Mouse (Mus musculus) forebrain, embryonic 15.5 days (tissue): ENCODE data around the gene Wnt3. TPM values are rescaled to one million over a fixed set of nuclear protein-coding genes. Genes with fewer than 3 reads are reported as not detected.

Experiments
- ATAC-seq: fragments of 200-750 bp; cut with Nextera tagmentation; replicated peaks from 2 replicates; pipeline ENCODE4 v1.8.0; 2017; ENCODE audit warnings: mild to moderate bottlenecking, moderate TSS enrichment, moderate library complexity
- H3K27ac ChIP-seq: fragments of 300-500 bp; sonication (generic); replicated peaks from 2 replicates; pipeline ENCODE4 v1.5.1; 2015; ENCODE audit warnings: mild to moderate bottlenecking, inconsistent platforms
- H3K27me3 ChIP-seq: fragments of 300-500 bp; sonication (generic); 2 replicates; pipeline ENCODE4 v1.6.1; 2015; ENCODE audit warnings: inconsistent platforms
- H3K36me3 ChIP-seq: fragments of 300-500 bp; sonication (generic); 2 replicates; pipeline ENCODE4 v1.6.1; 2015; ENCODE audit warnings: mild to moderate bottlenecking, inconsistent platforms
- H3K4me1 ChIP-seq: fragments of 300-500 bp; sonication (generic); 2 replicates; pipeline ENCODE4 v1.6.1; 2015; ENCODE audit warnings: inconsistent platforms
- H3K4me2 ChIP-seq: fragments of 300-500 bp; sonication (generic); replicated peaks from 2 replicates; pipeline ENCODE4 v1.6.1; 2015; ENCODE audit warnings: mild to moderate bottlenecking, inconsistent platforms
- H3K4me3 ChIP-seq: fragments of 300-500 bp; sonication (generic); 2 replicates; pipeline ENCODE4 v1.5.1; 2015; ENCODE audit warnings: mild to moderate bottlenecking, inconsistent platforms
- H3K9ac ChIP-seq: fragments of 300-500 bp; sonication (generic); replicated peaks from 2 replicates; pipeline ENCODE4 v1.6.1; 2015; ENCODE audit warnings: mild to moderate bottlenecking, inconsistent platforms
- H3K9me3 ChIP-seq: fragments of 300-500 bp; sonication (generic); 2 replicates; pipeline ENCODE4 v1.6.1; 2016; ENCODE audit warnings: inconsistent platforms
- WGBS: fragments of 180-500 bp; shearing (Covaris S2); methylation state at CpG from one replicate; pipeline ENCODE4 v1.1.7; 2015; ENCODE audit warnings: mixed read lengths; 5-methylcytosine and 5-hydroxymethylcytosine counted together
- polyA plus RNA-seq: library from polyadenylated mRNA; unstranded; fragments of >200 nt; fragmentation: Nextera tagmentation; extraction: Ambion mirVana; gene quantifications from 2 replicates; pipeline ENCODE4 v1.2.1, GENCODE M21; 2015

Wnt3 gene
- polyA plus RNA-seq, 1 experiment from 2014 or later, result 4.2 TPM

DNA sequence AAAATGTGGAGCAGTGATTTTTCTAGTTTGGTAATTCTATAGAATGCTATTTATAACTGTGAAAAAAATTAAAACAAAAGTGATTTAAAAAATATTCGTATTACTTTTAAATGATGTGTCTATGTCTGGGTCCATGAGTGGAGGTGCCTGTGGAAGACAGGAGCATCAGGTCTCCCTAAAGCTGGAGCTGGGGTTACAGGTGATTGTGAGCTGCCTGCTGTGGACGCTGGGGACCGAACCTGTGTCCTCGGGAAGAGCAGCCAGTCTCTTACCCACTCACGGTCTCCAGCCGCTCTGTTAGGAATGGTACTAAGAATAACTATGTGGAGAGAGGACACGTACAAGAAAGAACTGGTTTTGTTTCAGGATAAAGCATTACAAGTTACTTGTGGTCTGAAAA, 82.7 kb downstream of the Wnt3 start:
- WGBS, result 91% methylated on average over 7 of the region's 7 CpGs
- Histone ChIP-seq H3K9ac (no peak overlapping the region), H3K4me3 (no peak overlapping the region), H3K4me1 (peaks cover 25% of the 10 kb centered on the region), H3K27ac (no peak overlapping the region), H3K9me3 (no peaks in the 10 kb centered on the region), H3K4me2 (no peak overlapping the region), H3K27me3 (no peaks in the 10 kb centered on the region), H3K36me3 (peaks cover 26% of the 10 kb centered on the region)
- ATAC-seq, result no peak

DNA sequence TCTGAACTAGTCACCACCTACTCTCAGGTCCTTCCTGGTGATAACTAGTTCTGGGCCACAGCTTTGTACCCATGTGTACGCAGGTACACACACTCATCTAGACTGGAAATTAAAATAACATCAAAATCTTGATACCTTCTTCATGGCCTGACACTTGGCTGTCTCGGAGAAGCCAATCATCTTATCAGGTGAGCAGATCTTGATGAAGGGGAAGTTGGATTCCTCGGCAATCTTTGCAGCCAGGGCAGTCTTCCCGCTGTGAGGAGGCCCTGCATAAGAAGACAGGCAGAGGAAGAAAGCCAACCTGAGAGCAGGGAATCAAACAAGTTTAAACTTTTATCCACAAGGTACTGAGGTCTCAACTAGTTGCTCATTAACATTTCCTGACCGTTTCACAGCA, 84.8 kb downstream of the Wnt3 start:
- Histone ChIP-seq H3K36me3 (peaks cover 31% of the 10 kb centered on the region), H3K27me3 (no peaks in the 10 kb centered on the region), H3K4me1 (peaks cover 8% of the 10 kb centered on the region), H3K4me3 (no peak overlapping the region), H3K27ac (no peak overlapping the region), H3K9me3 (no peaks in the 10 kb centered on the region), H3K9ac (no peak overlapping the region), H3K4me2 (no peak overlapping the region)
- ATAC-seq, result no peak
- 50% methylated on average over 5 of the region's 5 CpGs for WGBS

DNA sequence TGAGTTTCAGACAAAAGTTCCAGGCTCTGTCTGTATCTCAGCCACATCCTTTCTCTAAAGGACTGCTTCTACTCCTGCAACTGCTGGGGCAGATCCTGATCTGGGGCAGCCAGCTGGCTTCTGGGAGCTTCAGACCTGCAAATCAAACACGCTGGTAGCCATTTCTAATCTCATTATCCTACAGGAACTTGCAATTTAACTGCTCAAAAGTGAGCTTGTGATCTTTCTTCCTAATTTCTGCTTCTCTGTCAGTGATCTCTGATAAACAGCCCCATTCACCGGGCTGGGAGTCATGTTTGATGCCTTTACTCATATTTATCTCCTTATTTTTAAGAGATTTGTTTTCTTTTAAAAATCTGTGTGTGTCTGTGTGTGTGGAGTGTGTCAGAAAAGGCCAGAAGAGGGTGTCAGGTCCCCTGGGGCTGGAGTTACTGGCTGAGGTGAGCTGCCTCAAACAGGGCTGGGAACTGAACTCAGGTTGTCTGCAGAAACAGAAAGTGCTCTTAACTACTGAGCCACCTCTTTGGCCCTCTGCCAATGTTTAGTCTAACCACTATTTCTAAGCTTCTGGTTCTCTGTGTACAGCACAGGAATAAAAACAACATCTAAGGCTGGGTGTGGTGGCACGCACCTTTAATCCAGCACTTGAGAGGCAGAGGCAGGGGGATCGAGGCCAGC, 86.1 kb downstream of the Wnt3 start:
- Histone ChIP-seq H3K27ac (no peak overlapping the region), H3K4me2 (no peak overlapping the region), H3K9ac (no peak overlapping the region), H3K4me1 (no peaks in the 10 kb centered on the region), H3K9me3 (no peaks in the 10 kb centered on the region), H3K36me3 (peaks cover 31% of the 10 kb centered on the region), H3K27me3 (no peaks in the 10 kb centered on the region), H3K4me3 (no peak overlapping the region)
- 52% methylated on average over 4 of the region's 4 CpGs for WGBS
- ATAC-seq, result no peak

DNA sequence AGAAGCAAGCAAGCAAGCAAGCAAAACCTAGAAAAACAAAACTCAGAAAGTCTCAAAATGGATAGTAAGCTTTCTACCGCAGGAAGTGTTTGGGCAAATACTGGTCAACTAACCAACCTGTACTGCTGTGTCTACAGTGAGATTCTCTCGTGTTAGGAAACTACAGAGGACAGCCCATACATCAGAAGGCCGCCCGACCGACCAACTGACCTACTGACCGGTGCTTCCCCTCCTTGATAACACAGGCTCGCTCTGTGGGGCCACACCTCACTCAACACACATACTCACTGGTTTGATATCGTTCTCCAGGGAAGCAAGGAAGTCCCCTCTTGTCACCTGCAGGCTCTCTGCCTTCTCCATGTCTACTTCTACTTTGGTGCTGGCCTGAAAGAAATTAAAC, 89.0 kb downstream of the Wnt3 start:
- Histone ChIP-seq H3K9me3 (no peaks in the 10 kb centered on the region), H3K36me3 (peaks cover 23% of the 10 kb centered on the region), H3K27me3 (no peaks in the 10 kb centered on the region), H3K4me2 (no peak overlapping the region), H3K4me3 (no peak overlapping the region), H3K4me1 (no peaks in the 10 kb centered on the region), H3K27ac (no peak overlapping the region), H3K9ac (no peak overlapping the region)
- no peak for ATAC-seq
- 89% methylated on average over 8 of the region's 8 CpGs for WGBS

DNA sequence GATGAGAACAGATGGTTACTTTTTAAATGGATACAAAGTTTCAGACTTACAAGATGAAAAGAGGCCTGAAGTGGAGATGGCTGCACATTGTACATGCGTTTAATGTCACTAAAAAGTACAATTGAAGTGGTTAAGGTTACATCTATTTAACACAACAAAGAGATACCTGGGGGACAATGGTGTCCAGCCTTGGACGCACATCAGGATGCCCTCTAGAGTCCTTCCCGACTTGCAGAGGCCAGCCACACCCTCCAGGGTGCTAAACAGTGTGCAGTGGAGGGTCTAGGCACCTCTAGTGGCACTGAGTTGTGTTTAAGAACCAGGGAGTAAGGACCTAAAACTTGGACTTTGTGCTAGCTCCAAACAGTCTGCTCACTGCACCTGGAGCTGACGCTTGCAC, 90.5 kb downstream of the Wnt3 start:
- Histone ChIP-seq H3K4me3 (no peak overlapping the region), H3K4me1 (no peaks in the 10 kb centered on the region), H3K9ac (no peak overlapping the region), H3K27me3 (no peaks in the 10 kb centered on the region), H3K36me3 (peaks cover 14% of the 10 kb centered on the region; the same call in 1 of the 2 replicates), H3K27ac (no peak overlapping the region), H3K4me2 (no peak overlapping the region), H3K9me3 (no peaks in the 10 kb centered on the region)
- WGBS, result 86% methylated on average over 4 of the region's 4 CpGs
- ATAC-seq, result no peak

DNA sequence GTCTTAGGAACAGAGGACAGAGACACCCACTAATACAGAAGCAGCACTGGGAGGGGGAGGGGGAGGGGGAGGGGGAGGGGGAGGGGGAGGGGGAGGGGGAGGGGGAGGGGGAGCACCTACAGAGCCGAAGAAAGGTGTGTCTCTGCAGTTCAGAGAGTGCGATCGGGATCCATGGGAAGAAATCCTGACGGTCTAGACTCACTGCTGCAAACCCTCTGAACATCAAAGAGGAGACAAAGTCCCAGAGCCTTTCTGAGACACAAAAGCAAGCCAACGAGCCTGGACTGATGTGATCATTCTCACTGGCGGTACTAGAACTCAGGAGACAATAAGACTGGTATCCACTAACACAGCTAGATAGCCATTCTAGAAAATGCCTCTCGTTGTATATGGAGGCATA, 91.4 kb downstream of the Wnt3 start:
- Histone ChIP-seq H3K4me3 (no peak overlapping the region), H3K27me3 (no peaks in the 10 kb centered on the region), H3K9me3 (no peaks in the 10 kb centered on the region), H3K4me2 (no peak overlapping the region), H3K27ac (no peak overlapping the region), H3K4me1 (no peaks in the 10 kb centered on the region), H3K36me3 (peaks cover 14% of the 10 kb centered on the region; the same call in 1 of the 2 replicates), H3K9ac (no peak overlapping the region)
- ATAC-seq, result no peak
- 64% methylated on average over 7 of the region's 7 CpGs for WGBS

Other genes with a start within 250 kb of the Wnt3 start
- gene Gm884, start 153.0 kb upstream of the Wnt3 start, polyA plus RNA-seq, result not detected in 2 replicates
- gene Lyzl6, start 135.3 kb upstream of the Wnt3 start, polyA plus RNA-seq, result not detected in 2 replicates
- gene Rprml, start 124.6 kb upstream of the Wnt3 start, polyA plus RNA-seq, result 8.8 TPM in 2 replicates
- gene Gosr2, start 76.3 kb upstream of the Wnt3 start, polyA plus RNA-seq, result 103 TPM in 2 replicates
- gene Wnt9b, start 24.3 kb upstream of the Wnt3 start, polyA plus RNA-seq, result 0.10 and 0.29 TPM in 2 replicates
- 94.5 and 94.7 TPM in 2 replicates for gene Nsf, start 179.9 kb downstream of the Wnt3 start, polyA plus RNA-seq
- gene Arf2, start 192.6 kb downstream of the Wnt3 start, polyA plus RNA-seq, result 163 and 175 TPM in 2 replicates